Mouse (Mus musculus) bone marrow macrophage, adult 2 months (primary cell): ENCODE measurements around the gene Notum.

ENCODE experiments used
- CTCF ChIP-seq: IDR thresholded peaks from 2 replicates; pipeline ENCODE4 v1.5.1; 2012; ENCODE audit warnings: low read depth, mild to moderate bottlenecking, low read length, moderate library complexity
- POLR2A ChIP-seq: IDR thresholded peaks from 2 replicates; pipeline ENCODE4 v1.6.1; 2012; ENCODE audit warnings: mild to moderate bottlenecking, low read depth, low read length, borderline replicate concordance

- TF ChIP-seq CTCF: no peak
- no peak for TF ChIP-seq POLR2A
These were observed 32.5 kb upstream of the Notum start for GRCm38 (mm10) chr11:120693461-120693860.
